ENCODE assay signal across 13 mouse cellular contexts in genomic region chr15:67780856-67781255, GRCm38 (mm10).
DNase-seq lines count a peak whose midpoint lies in the region; ATAC-seq and TF ChIP-seq lines count a peak whose summit lies in the region.
"Had no signal": no experiment of that assay in that cellular context is flagged by ENCODE, and none has a peak within 500 bp of the region (broad histone marks: within the 10 kb centered on the region; RNA-seq: fewer than 3 reads in every experiment).

No protein-coding gene starts in this region.

- no peak overlapping the region for H3K4me3 ChIP-seq in kidney, postnatal 0 days (replicated peaks; ENCODE audit: low read depth, low read length)
- no peak overlapping the region for H3K4me3 ChIP-seq in C2C12 (ENCODE audit: insufficient read depth, poor library complexity, severe bottlenecking)
- no peak overlapping the region for H3K4me3 ChIP-seq in bone marrow macrophage, adult 2 months (ENCODE audit: insufficient read depth, low read length)
- H3K4me3 ChIP-seq: embryonic facial prominence, embryonic 12.5 days had no signal

- H3K36me3 ChIP-seq in kidney, postnatal 0 days (ENCODE audit: insufficient read depth, low read length) = no peaks in the 10 kb centered on the region
- no peaks in the 10 kb centered on the region for H3K36me3 ChIP-seq in C2C12 (ENCODE audit: control insufficient read depth, insufficient read depth)
- H3K36me3 ChIP-seq: embryonic facial prominence, embryonic 12.5 days had no signal

- TF ChIP-seq POLR2A in bone marrow macrophage, adult 2 months (IDR thresholded peaks at IDR 0.05; ENCODE audit: borderline replicate concordance, low read depth, low read length) = no peak

- no peak overlapping the region for H3K4me2 ChIP-seq in kidney, postnatal 0 days (ENCODE audit: low read length)
- H3K4me2 ChIP-seq: embryonic facial prominence, embryonic 12.5 days had no signal

- H3K9me3 ChIP-seq in kidney, postnatal 0 days (replicated peaks; ENCODE audit: low read length) = no peaks in the 10 kb centered on the region
- H3K9me3 ChIP-seq: embryonic facial prominence, embryonic 12.5 days had no signal

- H3K27me3 ChIP-seq in kidney, postnatal 0 days (ENCODE audit: insufficient read depth, low read length) = no peaks in the 10 kb centered on the region
- H3K27me3 ChIP-seq in C2C12 (ENCODE audit: control insufficient read depth, insufficient read depth, insufficient read length) = no peaks in the 10 kb centered on the region
- H3K27me3 ChIP-seq: embryonic facial prominence, embryonic 12.5 days had no signal

- H3K9ac ChIP-seq in kidney, postnatal 0 days (ENCODE audit: low read depth, low read length) = no peak overlapping the region
- H3K9ac ChIP-seq: embryonic facial prominence, embryonic 12.5 days; liver, embryonic 14.5 days had no signal

- no peak overlapping the region for H3K27ac ChIP-seq in kidney, postnatal 0 days
- H3K27ac ChIP-seq in bone marrow macrophage, adult 2 months (ENCODE audit: insufficient read depth, low read depth, low read length) = peak overlapping the region; percentile 93
- H3K27ac ChIP-seq: embryonic facial prominence, embryonic 12.5 days; liver, embryonic 14.5 days had no signal

- H3K4me1 ChIP-seq in kidney, postnatal 0 days (replicated peaks; ENCODE audit: insufficient read depth, low read length) = 0 out of 2 replicates have a peak, but pooled peaks cover 4% of the 10 kb centered on the region
- peaks cover 40% of the 10 kb centered on the region for H3K4me1 ChIP-seq in bone marrow macrophage, adult 2 months (ENCODE audit: control insufficient read depth, insufficient read depth, low read length)
- H3K4me1 ChIP-seq: embryonic facial prominence, embryonic 12.5 days had no signal

- no peak overlapping the region for H3ac ChIP-seq in C2C12 (ENCODE audit: control insufficient read depth, insufficient read length, low read depth)

- DNase-seq in kidney, postnatal 0 days (ENCODE audit: low spot score) = peak; percentile 8
- no peak for DNase-seq in kidney, adult 9 months
- no peak for DNase-seq in spleen, adult 18-20 months
- DNase-seq: cerebellum, postnatal 14 days; gastrocnemius, postnatal 10 days; retina, postnatal 1 day had no signal

- no peak for TF ChIP-seq CTCF in kidney, postnatal 0 days (IDR thresholded peaks at IDR 0.05; ENCODE audit: low read depth)
- no peak for TF ChIP-seq CTCF in C2C12 (IDR thresholded peaks at IDR 0.05; ENCODE audit: control insufficient read depth, insufficient read depth, insufficient read length)
- TF ChIP-seq CTCF in bone marrow macrophage, adult 2 months (IDR thresholded peaks at IDR 0.05; ENCODE audit: low read depth, low read length) = no peak

- ATAC-seq in kidney, postnatal 0 days (replicated peaks; ENCODE audit: low FRiP score, low read depth) = 0 out of 2 replicates have a peak, but pooled peaks have one; percentile 54
- ATAC-seq in megakaryocyte, adult 5-6 weeks (ENCODE audit: poor library complexity, severe bottlenecking) = peak; percentile 87
- no peak for ATAC-seq in erythroid progenitor cell, adult 5-6 weeks (replicated peaks; ENCODE audit: low FRiP score, poor library complexity, severe bottlenecking)
- ATAC-seq: forebrain, embryonic 14.5 days had no signal

- H3K79me3 ChIP-seq in C2C12 (ENCODE audit: low read depth) = no peaks in the 10 kb centered on the region

- WGBS in kidney, postnatal 0 days = 59% methylated on average over 2 of the region's 2 CpGs

- no peaks in the 10 kb centered on the region for H3K79me2 ChIP-seq in C2C12 (ENCODE audit: control insufficient read depth, insufficient read depth)

TF ChIP-seq in C2C12, 6 proteins besides CTCF, POLR2A, EP300 and RAD21:
- TF ChIP-seq MYOG (IDR thresholded peaks at IDR 0.05; ENCODE audit: control insufficient read depth, extremely low read depth, insufficient read length) (no peak), MYOD1 (IDR thresholded peaks at IDR 0.05; ENCODE audit: control insufficient read depth, insufficient read length, low read depth) (no peak), FOSL1 (IDR thresholded peaks at IDR 0.05; ENCODE audit: insufficient read depth, low read length, poor library complexity, severe bottlenecking) (peak; percentile 18), MAX (IDR thresholded peaks at IDR 0.05) (no peak), CEBPB (IDR thresholded peaks at IDR 0.05; ENCODE audit: low read depth) (peak; percentile 99), USF1 (IDR thresholded peaks at IDR 0.05; ENCODE audit: low read depth) (no peak)
